Mouse (Mus musculus): Measurements from ENCODE around the gene Slc22a6. TPM values are rescaled to one million over a fixed set of nuclear protein-coding genes. Genes with fewer than 3 reads are reported as not detected.

The Slc22a6 gene
- not detected in 2 replicates for polyA plus RNA-seq (2012; rRNA removed)

GRCm38 (mm10) chr19:8617904-8618303, at the start of gene Slc22a6:
Slc22a6 (plus strand) TSS chr19:8618039.

GRCm38 (mm10) chr19:8590954-8591353, 26.9 kb upstream of the Slc22a6 start, which contains the start of gene Slc22a8:
Slc22a8 (plus strand) TSS chr19:8591254.

GRCm38 (mm10) chr19:8663360-8663839, 45.6 kb downstream of the Slc22a6 start, which contains the start of gene Chrm1:
Chrm1 (plus strand) TSS chr19:8663789.

Other genes starting within 250 kb of the Slc22a6 start
- not detected in 2 replicates for gene Slc22a30, start 212.9 kb upstream of the Slc22a6 start, polyA plus RNA-seq (2012; rRNA removed)
- gene Slc22a8, start 26.8 kb upstream of the Slc22a6 start, polyA plus RNA-seq (2012; rRNA removed), result 1.4 and 1.6 TPM in 2 replicates
- gene Chrm1, start 45.8 kb downstream of the Slc22a6 start, polyA plus RNA-seq (2012; rRNA removed), result not detected in 2 replicates
- 81.8 and 84.2 TPM in 2 replicates for gene Slc3a2, start 105.3 kb downstream of the Slc22a6 start, polyA plus RNA-seq (2012; rRNA removed)
- 32.2 and 39.3 TPM in 2 replicates for gene Wdr74, start 117.8 kb downstream of the Slc22a6 start, polyA plus RNA-seq (2012; rRNA removed)
- gene 1700092M07Rik, start 122.7 kb downstream of the Slc22a6 start, polyA plus RNA-seq (2012; rRNA removed), result 0.75 and 1.0 TPM in 2 replicates
- 31.7 and 36.3 TPM in 2 replicates for gene Stx5a, start 123.4 kb downstream of the Slc22a6 start, polyA plus RNA-seq (2012; rRNA removed)
- 85.1 and 95.1 TPM in 2 replicates for gene Nxf1, start 139.0 kb downstream of the Slc22a6 start, polyA plus RNA-seq (2012; rRNA removed)
- 33.9 and 43.4 TPM in 2 replicates for gene Tmem223, start 153.0 kb downstream of the Slc22a6 start, polyA plus RNA-seq (2012; rRNA removed)
- 51.7 and 63.6 TPM in 2 replicates for gene Tmem179b, start 156.4 kb downstream of the Slc22a6 start, polyA plus RNA-seq (2012; rRNA removed)
- gene Taf6l, start 168.4 kb downstream of the Slc22a6 start, polyA plus RNA-seq (2012; rRNA removed), result 7.1 and 8.8 TPM in 2 replicates
- 57.0 and 60.6 TPM in 2 replicates for gene Polr2g, start 180.5 kb downstream of the Slc22a6 start, polyA plus RNA-seq (2012; rRNA removed)
- 0.74 and 1.0 TPM in 2 replicates for gene Zbtb3, start 184.5 kb downstream of the Slc22a6 start, polyA plus RNA-seq (2012; rRNA removed)
- gene Ttc9c, start 201.3 kb downstream of the Slc22a6 start, polyA plus RNA-seq (2012; rRNA removed), result 16.9 and 19.7 TPM in 2 replicates
- 42.8 and 44.0 TPM in 2 replicates for gene Hnrnpul2, start 202.0 kb downstream of the Slc22a6 start, polyA plus RNA-seq (2012; rRNA removed)
- gene AC129217.1, start 211.7 kb downstream of the Slc22a6 start, polyA plus RNA-seq (2012; rRNA removed), result 1.3 and 1.5 TPM in 2 replicates
- 15.4 and 21.0 TPM in 2 replicates for gene Bscl2, start 219.4 kb downstream of the Slc22a6 start, polyA plus RNA-seq (2012; rRNA removed)
- gene Gng3, start 221.2 kb downstream of the Slc22a6 start, polyA plus RNA-seq (2012; rRNA removed), result 0.01 and 0.05 TPM in 2 replicates
- gene Lrrn4cl, start 232.7 kb downstream of the Slc22a6 start, polyA plus RNA-seq (2012; rRNA removed), result 0.12 TPM in 2 replicates